Mouse (Mus musculus) megakaryocyte progenitor cell, adult 5-6 weeks (primary cell): Measurements from ENCODE around the gene Pls1. TPM values are rescaled to one million over a fixed set of nuclear protein-coding genes. Genes with fewer than 3 reads are reported as not detected.

Experiments used
- ATAC-seq: replicated peaks from 2 replicates; pipeline ENCODE4 v1.8.0; 2016; ENCODE audit warnings: mild to moderate bottlenecking, moderate TSS enrichment, inconsistent platforms; ENCODE audit not compliant: poor library complexity
- total RNA-seq, 2 experiments: library from RNA; stranded (forward) in 1 of 2; stranded (reverse) in 1 of 2; fragments of 157-497, 149-512 nt in 1 of 2; fragments of 200-1000 nt in 1 of 2; gene quantifications; 2 replicates each; pipeline versions ENCODE4 v1.2.3 to v1.2.4; 2015 to 2017

Pls1 gene
- total RNA-seq (2015) (0.05 and 0.12 TPM in 2 replicates), total RNA-seq (2017) (not detected in 2 replicates)

DNA sequence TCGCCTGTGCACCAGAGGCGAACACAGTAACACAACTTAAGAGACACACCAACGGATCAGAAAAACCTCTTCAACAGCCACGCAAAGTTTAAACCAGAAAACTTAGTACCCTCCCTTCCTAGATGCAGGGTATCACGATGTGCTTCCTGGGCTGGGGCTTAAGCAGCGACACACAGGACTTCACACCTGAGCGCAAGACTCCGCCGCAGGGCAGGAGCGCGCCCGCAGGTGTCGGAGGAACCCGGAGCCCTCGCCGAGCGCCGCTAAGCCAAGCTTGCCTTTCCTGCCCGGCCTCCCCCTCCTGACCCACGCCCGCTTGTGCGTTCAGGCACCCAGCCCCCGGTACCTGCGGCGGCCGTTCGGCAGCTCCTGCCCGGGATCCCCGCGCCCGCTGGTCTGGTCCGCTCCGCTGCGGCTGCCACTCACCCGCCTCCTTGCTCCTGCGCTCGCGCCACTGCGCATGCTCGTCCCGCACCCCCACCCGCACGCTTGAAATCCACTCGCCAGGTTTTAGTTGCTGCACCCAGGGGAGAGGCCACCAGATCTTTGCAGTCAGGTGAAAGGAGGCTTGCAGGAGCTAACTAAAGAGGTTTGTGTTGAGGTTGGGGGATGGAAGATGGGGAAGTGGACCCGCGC, at the start of gene Pls1:
Gene Pls1 (minus strand): TSS at position 487 of the 636 bp plus-strand sequence.
- peak; percentile 87 for ATAC-seq

DNA sequence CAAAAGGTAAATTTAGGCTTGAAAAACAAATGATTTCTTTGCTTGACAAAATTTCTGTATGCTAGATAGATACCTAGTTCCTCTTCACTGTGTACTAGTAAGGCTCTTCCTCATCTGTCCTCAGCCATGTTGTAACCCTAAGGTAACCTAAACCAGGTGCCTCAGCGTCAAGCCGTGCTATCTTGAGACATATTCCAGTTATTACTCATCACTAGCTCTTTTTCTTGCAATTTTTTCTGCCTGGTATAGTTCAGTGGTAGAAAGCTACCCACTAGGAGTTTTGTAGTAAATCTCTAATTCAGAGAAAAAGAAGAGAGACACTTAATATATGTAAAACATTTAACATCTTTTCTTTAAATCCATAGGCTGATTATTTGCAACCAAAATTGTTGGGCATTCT, 37.6 kb upstream of the Pls1 start:
- no peak for ATAC-seq

DNA sequence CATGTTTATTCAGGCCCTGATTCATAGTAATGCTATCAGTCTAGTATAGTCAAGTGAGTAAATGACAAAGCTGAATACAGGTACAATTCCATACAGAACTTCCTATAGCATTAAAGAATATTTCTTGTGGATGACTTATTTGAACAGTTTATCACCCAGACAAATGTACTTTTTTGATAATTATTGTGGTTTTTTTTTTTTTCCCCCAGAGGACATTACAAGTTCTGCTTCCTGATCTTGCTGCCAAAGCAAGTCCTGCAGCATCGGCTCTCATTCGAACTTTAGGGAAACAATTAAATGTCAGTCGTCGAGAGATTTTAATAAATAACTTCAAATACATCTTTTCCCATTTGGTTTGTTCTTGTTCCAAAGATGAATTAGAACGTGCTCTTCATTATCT, 33.1 kb upstream of the Pls1 start:
- ATAC-seq: no peak

GRCm38 (mm10) chr9:95858027-95858570, 13.0 kb upstream of the Pls1 start:
- ATAC-seq: peak; percentile 67

- peak; percentile 91 for ATAC-seq
Measured at GRCm38 (mm10) chr9:95857414-95858026, 12.4 kb upstream of the Pls1 start, which contains the start of gene Atr. Gene Atr, plus strand, starts transcription at chr9:95857597.

GRCm38 (mm10) chr9:95856004-95856403, 10.9 kb upstream of the Pls1 start:
- ATAC-seq: no peak

DNA sequence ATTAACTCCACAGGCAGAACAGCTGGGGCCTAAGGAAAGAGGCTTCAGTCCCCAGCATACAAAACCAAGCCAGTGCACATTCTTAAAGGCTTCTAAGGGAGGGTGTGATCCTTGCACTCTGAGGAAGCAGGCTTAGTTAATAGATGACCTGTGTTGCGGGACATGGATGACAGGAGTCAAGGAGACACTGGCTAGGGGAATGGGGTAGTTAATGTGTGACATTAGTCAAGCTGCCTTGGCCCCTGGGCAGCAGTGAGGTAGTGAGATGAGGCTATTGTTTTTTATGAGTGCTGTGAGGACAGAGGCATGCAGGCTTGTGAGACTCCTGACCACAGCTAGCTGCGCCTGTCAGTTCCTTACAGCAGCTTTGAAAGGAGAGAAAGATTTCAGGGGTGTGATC, 9.8 kb upstream of the Pls1 start:
- no peak for ATAC-seq

GRCm38 (mm10) chr9:95852896-95853295, 7.8 kb upstream of the Pls1 start:
- peak; percentile 71 for ATAC-seq

GRCm38 (mm10) chr9:95851671-95852070, 6.6 kb upstream of the Pls1 start:
- ATAC-seq: no peak

DNA sequence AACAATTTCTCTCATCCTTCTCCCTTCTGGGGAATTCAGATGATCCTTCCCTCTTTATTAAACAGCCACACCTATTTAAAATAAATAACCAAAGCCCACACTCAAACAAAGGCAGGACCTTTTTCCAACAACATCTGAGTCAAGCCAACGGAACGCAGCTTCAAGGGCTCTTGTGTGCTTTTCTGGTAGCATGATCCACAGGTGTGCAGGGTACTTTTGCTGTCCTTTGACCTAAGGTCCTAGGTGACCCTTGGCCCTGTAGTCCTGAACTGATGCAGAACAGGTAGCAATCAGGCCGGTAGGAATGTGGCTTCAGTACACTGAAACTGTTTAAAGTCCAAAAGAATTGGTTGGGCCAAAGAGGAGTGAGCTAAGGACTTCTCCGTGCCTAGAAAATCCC, 600 bp upstream of the Pls1 start:
- ATAC-seq: no peak

GRCm38 (mm10) chr9:95839424-95839823, 5.7 kb downstream of the Pls1 start:
- no peak for ATAC-seq

GRCm38 (mm10) chr9:95835741-95836140, 9.4 kb downstream of the Pls1 start:
- ATAC-seq: no peak

DNA sequence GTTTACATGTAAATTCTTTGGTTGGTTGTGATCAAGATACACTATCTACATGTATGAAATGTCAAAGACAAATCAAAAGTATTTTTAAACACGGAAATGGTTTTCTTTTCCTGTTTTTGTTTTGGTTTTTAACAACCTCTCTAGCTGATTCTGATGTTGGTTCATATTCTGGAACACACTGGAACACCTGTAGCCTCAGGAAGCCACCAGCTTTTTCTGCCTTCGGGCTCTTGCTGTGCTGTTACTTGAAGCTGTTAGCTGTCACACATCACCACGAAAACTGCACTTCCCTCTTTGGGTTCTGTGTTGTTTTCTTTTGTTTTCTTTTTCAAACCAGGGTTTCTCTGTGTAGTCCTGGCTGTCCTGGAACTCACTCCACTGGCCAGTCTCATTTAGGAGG, 10.3 kb downstream of the Pls1 start:
- peak; percentile 35; the same call in 1 of the 2 replicates for ATAC-seq

DNA sequence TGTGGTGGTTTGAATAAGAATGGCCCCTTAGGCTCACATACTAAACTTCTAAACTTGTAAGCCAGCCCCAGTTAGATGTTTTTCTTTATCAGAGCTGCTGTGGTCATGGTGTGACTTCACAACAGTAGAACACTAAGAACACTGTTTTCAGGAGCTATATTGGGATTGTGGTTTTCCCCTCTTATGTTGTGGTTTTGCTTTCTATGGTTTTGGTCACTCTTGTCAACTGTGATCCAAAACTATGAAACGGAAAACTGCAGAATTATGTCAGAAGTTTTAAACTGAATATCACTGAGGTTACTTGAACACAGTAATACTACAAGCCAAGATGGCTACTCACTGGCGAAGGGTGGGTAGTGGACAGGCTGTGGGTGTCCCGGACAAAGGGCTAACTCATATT, 12.4 kb downstream of the Pls1 start:
- peak; percentile 57 for ATAC-seq

DNA sequence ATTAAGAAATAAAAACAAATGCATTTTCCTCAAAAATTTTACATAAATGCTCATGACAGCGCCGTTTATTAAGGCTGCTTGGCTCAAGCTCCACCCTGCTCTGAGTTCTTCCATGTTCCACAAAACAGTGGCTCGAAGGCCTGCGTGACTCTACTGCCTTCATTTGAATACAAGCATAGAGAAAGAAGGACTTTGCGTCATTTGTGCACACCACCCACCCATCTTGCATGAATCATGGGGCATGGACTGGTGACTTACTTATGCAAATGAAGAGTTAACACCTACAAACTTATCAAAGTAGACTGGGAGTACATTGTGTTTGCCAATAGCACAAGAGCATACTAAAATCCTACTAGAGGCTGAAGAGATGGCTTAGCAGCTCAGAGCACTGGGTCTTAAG, 17.5 kb downstream of the Pls1 start:
- ATAC-seq: no peak

GRCm38 (mm10) chr9:95822531-95822930, 22.6 kb downstream of the Pls1 start:
- ATAC-seq: no peak

DNA sequence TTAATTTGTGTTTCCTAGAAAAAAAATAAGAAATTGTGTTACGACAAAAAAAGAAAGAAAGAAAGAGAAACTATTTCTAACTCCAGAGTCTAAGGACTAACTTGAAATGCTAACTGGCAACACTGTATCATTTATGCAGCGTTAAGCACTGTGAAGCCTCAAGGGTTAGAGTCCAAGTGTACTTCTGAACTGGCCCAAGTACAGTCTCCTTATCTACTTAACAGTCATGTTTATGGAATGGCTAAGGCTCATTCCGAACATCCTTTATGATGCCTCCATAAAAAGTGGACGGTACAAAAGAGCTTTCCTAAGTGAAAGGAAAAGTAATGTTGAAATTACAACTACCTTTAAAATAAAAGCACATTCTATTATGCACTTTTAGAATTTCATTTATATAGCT, 29.4 kb downstream of the Pls1 start:
- no peak for ATAC-seq

DNA sequence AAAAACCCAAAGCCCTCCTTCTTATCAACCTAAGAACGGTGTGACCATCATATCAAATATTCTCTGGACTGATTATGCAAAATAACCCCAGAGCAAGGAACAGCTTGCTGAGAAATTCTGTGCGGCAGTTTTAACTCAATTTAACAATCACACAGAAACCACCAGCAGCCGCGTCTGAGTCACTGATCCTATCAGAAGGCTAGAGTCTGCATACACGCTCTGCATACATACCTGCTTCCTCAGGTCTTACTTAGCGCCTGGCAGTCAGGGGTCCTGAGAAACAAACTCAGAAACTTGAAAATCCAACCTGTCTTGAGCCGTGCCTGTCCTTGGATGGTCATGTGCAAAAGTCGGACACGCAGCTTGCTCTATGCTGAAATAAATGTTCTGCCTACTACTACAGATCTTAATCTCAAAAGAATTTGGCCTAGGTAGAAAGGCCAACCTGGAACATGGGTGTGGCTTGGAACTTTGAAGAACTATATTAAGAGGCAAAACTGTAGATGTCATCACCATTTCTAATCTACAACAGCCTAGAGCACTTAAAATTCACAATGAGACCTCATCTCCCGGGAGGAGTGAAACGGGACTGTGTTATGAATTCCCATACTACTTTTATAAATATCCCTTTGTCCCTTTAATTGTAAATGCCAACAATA, 30.0 kb downstream of the Pls1 start:
- no peak for ATAC-seq

DNA sequence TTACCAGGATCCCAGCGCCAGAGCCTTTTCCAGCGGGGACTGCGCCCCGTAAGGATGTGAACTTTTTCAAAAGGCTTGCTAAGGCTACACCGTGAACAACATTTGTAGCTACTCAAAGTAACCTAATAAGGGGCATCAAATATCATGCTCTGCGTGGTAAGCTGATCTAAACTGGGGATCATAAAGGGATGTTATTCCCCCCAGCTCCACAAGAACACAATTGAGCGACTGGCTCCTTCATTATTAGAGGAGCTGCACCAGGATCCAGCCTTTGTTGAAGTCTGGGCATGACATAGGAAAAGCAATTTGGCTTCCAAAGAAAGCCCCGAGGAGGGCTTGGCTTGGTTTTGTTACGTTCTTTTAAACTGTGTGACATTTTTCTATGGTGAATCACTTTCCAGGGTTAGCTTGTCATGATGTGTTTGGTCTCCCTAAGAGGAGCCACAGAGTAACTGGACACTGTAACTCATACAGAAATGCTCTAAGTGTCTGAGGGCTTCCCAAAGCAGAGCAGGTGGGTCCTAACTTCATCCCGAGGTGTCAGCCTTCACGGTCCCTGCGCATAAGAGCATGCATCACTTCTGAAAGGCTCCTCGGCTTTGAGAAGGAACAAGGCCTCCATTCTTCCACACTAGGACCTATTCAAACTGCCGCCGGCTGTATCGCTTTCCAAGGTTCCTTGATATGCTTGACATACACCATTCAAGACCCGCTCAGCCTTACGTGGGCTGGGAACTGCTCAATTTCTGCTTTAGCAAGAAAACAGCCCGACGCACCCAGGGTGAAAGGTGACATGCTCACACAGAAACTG, 31.2 kb downstream of the Pls1 start:
- no peak for ATAC-seq

DNA sequence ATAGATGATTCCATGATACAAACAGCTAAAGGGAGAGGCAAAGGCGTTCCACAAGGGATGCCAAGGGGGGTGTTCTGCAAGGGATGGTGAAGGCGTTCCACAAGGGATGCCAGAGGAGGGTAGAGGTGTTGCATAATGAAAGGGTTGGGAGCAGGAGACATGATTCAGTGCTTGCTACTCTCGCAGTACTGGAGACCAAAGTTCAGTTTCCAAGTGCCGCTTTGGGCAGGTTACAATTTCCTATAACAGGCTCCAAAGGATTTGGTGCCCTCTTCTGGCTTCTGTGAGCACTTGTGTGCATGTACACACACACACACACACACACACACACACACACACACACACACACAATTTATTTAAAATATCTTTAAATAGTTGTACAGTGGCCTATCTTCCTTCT, 33.3 kb downstream of the Pls1 start:
- ATAC-seq: no peak

- no peak for ATAC-seq
Measured at GRCm38 (mm10) chr9:95809596-95809995, 35.5 kb downstream of the Pls1 start.
